Mouse (Mus musculus): ENCODE data around the gene Fthl17f. TPM values are rescaled to one million over a fixed set of nuclear protein-coding genes. Genes with fewer than 3 reads are reported as not detected.

Gene Fthl17f
- not detected for polyA plus RNA-seq (2017; shearing (Covaris generic))

GRCm38 (mm10) chrX:9062715-9063114 lies at the start of gene Fthl17f:
TSS of gene Fthl17f (plus strand) at chrX:9063015.

GRCm38 (mm10) chrX:9033193-9033592 lies 29.6 kb upstream of the Fthl17f start, which contains the start of gene Fthl17e:
TSS of gene Fthl17e (plus strand) at chrX:9033493.

GRCm38 (mm10) chrX:9104262-9104661 lies 41.4 kb downstream of the Fthl17f start, which contains the start of gene 4930402K13Rik:
TSS of gene 4930402K13Rik (plus strand) at chrX:9104562.

Other genes with a start within 250 kb of the Fthl17f start
- not detected for gene Gm6592, start 219.0 kb upstream of the Fthl17f start, polyA plus RNA-seq (2017; shearing (Covaris generic))
- gene Gm5751, start 188.8 kb upstream of the Fthl17f start, polyA plus RNA-seq (2017; shearing (Covaris generic)): 0.93 TPM
- 2.5 TPM for gene B630019K06Rik, start 170.6 kb upstream of the Fthl17f start, polyA plus RNA-seq (2017; shearing (Covaris generic))
- gene Fthl17b, start 100.0 kb upstream of the Fthl17f start, polyA plus RNA-seq (2017; shearing (Covaris generic)): not detected
- not detected for gene Fthl17c, start 86.5 kb upstream of the Fthl17f start, polyA plus RNA-seq (2017; shearing (Covaris generic))
- not detected for gene Fthl17d, start 76.3 kb upstream of the Fthl17f start, polyA plus RNA-seq (2017; shearing (Covaris generic))
- not detected for gene Fthl17e, start 29.5 kb upstream of the Fthl17f start, polyA plus RNA-seq (2017; shearing (Covaris generic))
- not detected for gene 4930402K13Rik, start 41.5 kb downstream of the Fthl17f start, polyA plus RNA-seq (2017; shearing (Covaris generic))
- gene Lancl3, start 136.9 kb downstream of the Fthl17f start, polyA plus RNA-seq (2017; shearing (Covaris generic)): 12.5 TPM
- 0.74 TPM for gene Gm14862, start 193.9 kb downstream of the Fthl17f start, polyA plus RNA-seq (2017; shearing (Covaris generic))
- 4.4 TPM for gene Xk, start 209.7 kb downstream of the Fthl17f start, polyA plus RNA-seq (2017; shearing (Covaris generic))
- gene H2al1m, start 220.7 kb downstream of the Fthl17f start, polyA plus RNA-seq (2017; shearing (Covaris generic)): 1.1 TPM

All from effector memory CD4-positive, alpha-beta T cell, adult 7 months (primary cell).